Mouse (Mus musculus): ENCODE measurements around the gene Strn3. TPM values are rescaled to one million over a fixed set of nuclear protein-coding genes. Genes with fewer than 3 reads are reported as not detected.
"Not testable (repeated sequence)": the region's sequence is repeated elsewhere in the genome, so short reads cannot be mapped to it uniquely, and the experiment has no call there.

Strn3 gene
- total RNA-seq, 2 experiments from 2014 or later: 80.5 to 82.6 TPM

DNA sequence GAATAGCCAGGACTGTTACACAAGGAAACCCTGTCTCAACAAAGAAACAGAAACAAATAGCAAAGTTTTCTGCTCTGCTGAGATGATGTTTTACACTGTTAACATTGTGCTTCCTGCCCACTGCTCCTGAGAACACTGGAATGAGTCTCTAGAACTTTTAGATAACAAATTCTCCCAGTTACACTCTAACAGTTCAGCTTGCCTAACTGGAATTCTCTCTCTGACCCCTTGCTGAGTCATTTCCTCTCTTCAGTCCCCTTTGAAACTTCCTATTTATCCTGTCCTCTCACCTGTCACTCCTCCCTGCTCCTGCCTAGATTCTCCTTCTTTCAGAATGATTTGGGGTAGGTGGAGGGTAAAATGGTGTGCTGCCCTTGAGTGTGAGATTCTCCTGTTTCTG is 2.4 kb upstream of the Strn3 start:
- no peak for DNase-seq (ENCODE audit: low spot score in 2 of 2)

DNA sequence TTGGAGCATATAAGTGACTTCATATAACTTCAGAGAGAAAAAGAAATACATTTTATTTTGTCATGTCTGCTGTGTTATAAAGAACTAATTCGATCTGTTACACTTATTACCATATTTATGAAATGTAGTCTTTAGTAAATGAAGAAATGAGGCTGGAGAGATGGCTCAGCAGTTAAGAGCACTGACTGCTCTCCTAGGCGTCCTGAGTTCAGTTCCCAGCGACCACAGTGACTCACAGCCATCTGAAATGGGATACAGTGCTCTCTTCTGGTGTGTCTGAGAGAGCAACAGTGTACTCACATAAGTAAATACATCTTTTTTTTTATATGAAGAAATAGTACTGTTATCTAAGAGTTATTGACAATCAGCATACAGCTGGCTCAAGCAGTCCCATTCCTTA is 1.7 kb upstream of the Strn3 start:
- no peak for DNase-seq (ENCODE audit: low spot score in 2 of 2)

GRCm38 (mm10) chr12:51692870-51693269 is 1.2 kb upstream of the Strn3 start:
- not testable (repeated sequence) for DNase-seq (ENCODE audit: low spot score in 2 of 2)

GRCm38 (mm10) chr12:51690893-51691844 is 528 bp downstream of the Strn3 start, which contains the start of gene Ap4s1:
Gene Ap4s1, plus strand, starts transcription at chr12:51691033.
- peak; percentile 71 to 81 for DNase-seq (ENCODE audit: low spot score in 2 of 2)

- no peak for DNase-seq (ENCODE audit: low spot score in 2 of 2)
These were observed 3.2 kb downstream of the Strn3 start for GRCm38 (mm10) chr12:51688546-51688945.

DNA sequence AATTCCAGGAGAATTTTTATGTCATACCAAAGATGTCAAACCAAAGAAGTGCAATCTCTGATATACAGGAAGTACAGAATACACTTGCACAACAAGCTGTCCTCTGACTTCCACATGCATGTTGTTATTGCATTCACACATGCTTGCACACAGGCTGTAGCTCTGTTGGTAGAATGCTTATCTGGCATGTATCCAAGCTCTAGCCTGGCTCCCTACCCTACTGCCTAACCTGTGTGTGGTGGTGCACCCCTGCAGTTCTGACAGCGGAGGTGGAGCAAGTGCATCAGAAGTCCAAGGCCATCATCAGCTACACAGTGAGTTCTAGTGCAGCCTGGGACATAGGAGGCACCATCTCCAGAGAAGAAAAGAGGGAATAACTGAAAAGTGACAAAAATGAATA is 12.9 kb downstream of the Strn3 start:
- DNase-seq (ENCODE audit: low spot score in 2 of 2): no peak

GRCm38 (mm10) chr12:51676442-51676841 is 15.3 kb downstream of the Strn3 start:
- DNase-seq (ENCODE audit: low spot score in 2 of 2): no peak

DNA sequence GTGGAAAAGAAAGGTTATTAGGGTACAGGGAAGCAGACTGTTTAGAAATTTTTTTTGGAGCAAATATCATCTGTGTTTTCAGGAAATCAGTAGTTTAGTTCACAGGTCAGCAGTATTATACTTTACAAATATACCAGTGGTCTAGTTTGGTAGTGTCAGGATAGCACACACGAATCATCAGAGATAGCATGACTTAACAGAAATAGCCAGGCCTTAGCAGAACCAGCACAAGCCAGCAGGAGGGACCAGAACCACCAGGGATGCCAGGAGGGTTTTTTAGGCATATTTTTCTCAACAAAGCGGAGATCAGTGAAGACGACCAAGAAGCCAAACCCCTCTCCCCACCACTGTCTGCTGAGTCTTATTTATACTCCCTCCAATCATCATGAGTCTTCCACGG is 18.4 kb downstream of the Strn3 start:
- no peak for DNase-seq (ENCODE audit: low spot score in 2 of 2)

DNA sequence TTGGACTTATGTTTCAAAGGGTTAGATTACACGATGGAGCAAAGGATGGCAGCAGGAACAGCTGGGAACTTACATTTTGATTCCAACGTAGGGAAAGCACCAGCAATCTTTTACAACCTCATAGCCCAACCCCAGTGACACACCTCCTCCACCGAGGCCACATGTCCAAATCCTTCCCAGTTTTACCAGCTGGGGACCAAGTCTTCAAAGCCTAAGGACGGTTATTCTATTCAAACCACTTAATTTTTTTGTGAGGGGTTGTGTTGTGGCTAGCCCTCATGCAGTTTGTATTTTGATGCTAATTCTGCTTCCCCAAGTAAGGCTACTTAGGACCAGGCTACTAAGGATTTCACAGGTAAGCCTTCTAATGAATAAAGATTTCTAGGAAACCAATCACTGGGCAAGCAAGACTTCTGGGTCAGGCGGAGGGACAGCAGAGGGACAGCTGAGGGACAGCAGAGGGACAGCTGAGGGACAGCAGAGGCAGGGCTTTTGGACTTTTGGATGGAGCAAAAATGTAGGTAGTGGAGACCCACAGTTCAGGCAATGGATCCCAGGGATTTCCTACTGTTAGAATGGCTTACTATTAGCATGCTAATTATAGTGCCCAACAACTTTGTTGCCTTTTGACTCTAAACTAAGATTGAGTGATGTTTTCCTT is 20.3 kb downstream of the Strn3 start:
- DNase-seq (ENCODE audit: low spot score in 2 of 2): no peak

DNA sequence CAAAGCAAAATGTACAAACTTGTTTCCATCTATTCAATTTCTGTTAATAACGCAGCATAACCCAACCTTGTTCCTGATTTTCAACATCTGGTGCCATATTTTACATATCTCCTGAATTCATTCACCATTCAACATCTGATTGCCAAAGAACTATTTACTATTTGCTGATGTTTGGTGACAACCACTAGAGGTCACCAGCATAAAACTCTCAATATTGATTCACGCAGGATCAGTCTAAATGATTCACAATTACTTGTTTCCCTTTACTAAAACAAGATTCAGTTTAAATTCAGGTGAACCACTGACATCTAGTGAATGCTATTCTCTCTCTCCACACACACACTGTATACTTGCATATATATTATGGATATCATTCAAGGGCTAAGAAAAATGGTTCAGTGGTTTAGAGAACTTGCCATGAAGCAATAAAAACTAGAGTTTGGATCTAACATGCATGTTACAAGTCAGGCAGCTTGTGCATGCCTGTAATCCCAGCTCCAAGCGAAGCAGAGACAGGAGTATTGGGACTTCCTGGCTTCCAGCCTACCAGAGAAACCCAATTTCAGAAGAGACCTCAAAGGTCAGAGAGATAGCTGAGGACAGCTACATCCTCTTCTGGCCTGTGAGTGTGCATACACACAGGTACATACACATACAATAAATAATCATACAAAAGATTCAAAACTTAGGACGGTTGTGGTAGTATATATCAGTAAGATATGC is 24.8 kb downstream of the Strn3 start:
- DNase-seq (ENCODE audit: low spot score in 2 of 2): no peak

- DNase-seq (ENCODE audit: low spot score in 2 of 2): no peak
These were observed 27.8 kb downstream of the Strn3 start for GRCm38 (mm10) chr12:51663908-51664307.

DNA sequence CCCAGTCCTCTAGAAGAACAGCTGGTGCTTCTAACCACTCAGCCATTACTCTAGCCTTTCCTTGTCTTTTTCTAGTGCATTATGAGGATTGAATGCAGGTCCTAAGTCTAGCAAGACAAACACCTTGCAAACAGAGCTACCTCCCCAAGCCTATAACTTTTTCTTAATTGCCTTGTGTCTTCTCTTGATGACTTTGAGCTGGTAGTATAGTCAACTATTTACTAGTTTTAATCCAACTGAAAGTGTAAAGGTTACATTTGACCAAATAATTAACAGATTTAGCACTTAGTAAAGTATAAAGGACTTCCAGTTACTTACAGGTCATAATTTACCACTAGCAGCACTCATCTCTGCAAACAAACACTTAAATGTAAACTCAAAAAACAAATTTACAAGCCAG is 28.7 kb downstream of the Strn3 start:
- DNase-seq (ENCODE audit: low spot score in 2 of 2): no peak

DNA sequence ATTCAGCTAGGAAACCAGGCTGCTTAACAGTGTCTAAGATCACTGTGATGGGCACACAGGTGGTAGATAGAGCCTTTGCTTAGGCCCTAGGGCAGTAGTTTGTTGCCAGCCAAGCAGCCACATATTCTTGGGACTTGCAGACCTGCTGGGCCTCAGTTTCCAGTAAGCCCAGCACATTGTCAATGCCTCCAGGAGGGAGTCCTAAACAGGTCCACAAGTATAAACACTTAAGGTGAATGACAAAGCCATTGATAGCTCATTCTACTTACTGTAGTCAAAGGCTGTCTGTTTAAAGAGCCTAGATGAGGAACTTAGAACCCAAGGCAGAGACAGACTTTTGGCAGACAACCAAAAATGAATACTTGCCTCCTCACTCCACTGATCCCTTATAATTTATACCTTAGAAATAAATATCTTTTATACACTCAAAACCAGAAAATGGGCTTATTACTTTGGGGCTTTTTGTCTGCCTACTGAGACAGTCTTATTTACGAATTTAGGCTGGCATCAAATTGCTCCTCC is 35.7 kb downstream of the Strn3 start:
- no peak for DNase-seq (ENCODE audit: low spot score in 2 of 2)

DNA sequence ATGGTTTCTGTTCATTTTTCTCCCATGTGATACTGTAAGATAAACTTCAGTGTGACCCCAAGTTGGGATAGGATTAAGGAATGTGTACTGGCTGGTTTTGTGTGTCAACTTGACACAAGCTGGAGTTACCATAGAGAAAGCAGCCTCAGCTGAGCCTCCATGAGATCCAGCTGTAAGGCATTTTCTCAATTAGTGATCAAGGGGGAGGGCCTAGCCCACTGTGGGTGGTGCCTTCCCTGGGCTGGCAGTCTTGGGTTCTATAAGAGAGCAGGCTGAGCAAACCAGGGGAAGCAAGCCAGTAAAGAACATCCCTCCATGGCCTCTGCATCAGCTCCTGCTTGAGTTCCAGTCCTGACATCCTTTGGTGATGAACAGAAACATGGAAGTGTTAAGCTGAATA is 42.3 kb downstream of the Strn3 start:
- not testable (repeated sequence) for DNase-seq (ENCODE audit: low spot score in 2 of 2)

DNA sequence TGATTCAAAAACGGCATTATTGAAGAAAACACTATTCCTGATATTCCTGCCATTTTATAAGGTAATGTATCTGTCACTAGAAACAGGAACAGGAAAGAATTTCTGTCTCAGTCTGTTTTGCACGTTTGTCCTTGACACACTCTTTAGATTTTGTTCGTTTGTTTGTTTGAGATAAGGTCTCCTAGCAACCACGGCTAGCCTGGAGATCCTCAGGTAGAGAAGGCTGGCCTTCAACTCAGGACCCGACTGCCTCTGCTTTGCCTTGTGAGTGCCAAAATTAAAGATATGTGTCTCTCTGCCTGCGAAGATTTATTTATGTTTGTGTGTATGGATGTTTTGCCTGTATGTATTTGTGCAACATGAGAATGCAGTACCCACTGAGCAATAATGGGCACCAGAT is 49.8 kb downstream of the Strn3 start:
- no peak for DNase-seq (ENCODE audit: low spot score in 2 of 2)

DNA sequence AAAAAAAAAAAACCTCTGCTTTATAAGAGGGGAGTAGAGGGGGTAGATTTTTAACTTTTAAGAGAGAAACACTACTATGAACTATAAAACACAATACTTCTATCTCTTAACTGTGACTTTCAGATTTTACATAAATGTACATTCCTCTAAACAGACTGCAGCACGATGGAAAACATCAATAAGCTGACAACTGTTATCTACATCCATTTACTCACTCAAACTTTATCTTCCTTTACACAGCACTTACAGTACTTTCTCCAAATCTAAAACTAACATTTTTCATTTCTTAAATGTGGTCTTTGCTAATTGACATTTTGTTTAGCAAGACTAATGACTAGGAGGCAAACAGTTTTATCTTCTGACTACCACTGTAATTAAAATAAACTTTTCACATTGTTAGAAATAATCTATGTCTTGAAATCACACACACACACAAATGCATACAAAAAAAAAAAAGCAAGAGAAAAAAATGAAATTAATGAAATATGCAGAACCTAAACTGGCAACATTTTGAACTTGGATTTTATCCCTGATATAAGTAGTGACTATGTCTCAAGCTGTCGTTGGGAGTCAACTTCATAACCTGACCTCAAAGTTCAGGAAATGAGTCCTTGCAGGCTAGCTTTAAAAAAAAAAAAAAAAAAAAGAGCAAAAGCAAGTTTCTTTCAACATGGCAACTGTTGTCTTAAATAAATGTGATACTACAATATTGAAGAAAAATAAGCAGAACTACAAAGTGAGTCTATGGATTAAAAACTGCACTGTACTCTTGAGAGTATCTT is 54.8 kb downstream of the Strn3 start:
- no peak for DNase-seq (ENCODE audit: low spot score in 2 of 2)

DNA sequence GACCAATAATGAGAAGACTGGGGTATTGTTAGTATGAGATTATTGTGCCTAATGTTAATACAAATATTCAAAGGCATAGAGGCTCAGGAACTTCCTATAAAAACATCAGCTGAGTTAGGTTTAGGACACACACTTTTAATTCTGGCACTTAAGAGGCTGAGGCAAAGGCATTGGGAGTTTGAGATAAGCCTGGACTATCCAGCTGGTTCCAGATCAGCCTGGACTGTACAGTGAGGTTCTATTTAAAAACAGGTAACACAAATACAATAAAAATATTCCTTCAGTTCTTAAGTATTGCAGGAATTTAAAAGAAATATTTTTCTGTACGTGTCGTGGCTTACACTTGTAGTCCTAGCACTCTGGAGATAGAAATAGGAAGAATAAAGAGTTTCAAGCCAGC is 55.4 kb downstream of the Strn3 start:
- no peak for DNase-seq (ENCODE audit: low spot score in 2 of 2)

- no peak for DNase-seq (ENCODE audit: low spot score in 2 of 2)
These were observed 58.2 kb downstream of the Strn3 start for GRCm38 (mm10) chr12:51633481-51633880.

DNA sequence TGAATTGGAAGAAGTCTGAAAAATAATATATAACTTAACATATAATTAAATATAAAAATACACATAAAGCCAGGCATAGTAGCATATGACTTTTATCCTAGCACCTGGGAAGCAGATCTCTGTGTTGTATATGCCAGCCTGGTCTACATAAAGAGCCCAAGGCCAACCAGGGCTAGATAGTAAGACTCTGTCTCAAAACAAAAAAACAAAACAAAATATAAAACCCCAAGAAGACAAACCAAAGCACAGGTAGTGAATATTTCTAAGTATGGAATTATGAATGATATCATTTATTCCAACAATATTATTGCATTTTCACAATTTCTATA is 68.4 kb downstream of the Strn3 start:
- DNase-seq (ENCODE audit: low spot score in 2 of 2): no peak

DNA sequence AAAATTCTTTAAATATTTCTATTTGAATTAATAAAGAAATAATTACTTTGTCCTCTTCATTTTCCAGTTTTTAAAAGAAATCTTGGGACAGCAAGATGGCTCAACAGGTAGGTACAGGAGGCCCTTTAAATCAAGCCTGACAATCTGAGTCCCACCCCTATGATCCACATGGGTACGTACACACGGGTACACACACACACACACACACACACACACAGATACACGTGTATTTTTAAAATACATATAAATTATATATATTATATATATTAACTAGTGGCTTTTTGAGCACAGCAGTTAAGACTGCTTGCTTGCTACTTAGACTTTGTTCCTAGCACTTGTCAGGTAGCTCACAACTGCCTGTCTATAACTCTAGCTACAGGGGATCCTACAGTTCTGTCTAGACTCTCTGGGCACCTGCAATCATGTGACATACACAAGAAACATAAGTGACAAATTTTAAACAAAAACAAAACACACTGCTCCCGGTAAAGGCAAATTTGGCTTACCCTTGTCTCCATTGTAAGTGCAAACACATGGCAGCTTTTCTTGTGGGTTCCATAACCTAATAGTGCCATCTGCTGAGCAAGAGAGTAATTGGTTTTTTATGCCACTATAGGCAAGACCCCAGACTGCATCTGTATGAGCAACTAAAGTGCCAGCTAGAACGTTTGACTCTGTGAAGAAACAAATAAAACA is 68.9 kb downstream of the Strn3 start:
- DNase-seq (ENCODE audit: low spot score in 2 of 2): no peak

Data from layer of hippocampus, postnatal 10 days (tissue).